Comparison of ENCODE assay signal across 7 mouse cellular contexts in genomic region chr19:26845276-26846016, GRCm38 (mm10). TPM values are rescaled to one million over a fixed set of nuclear protein-coding genes. Genes with fewer than 3 reads are reported as not detected.
A peak's percentile ranks its signal among the peaks of the same experiment; 100 is the strongest.
DNase-seq lines count a peak whose midpoint lies in the region; ATAC-seq lines count a peak whose summit lies in the region.

No protein-coding gene starts in this region.

- H3K4me3 ChIP-seq in limb, embryonic 10.5 days: peak overlapping the region; percentile 63
- peak overlapping the region; percentile 40 for H3K4me3 ChIP-seq in midbrain, embryonic 13.5 days (replicated peaks)

- DNase-seq in adrenal gland, adult 2 months: peak; percentile 85
- peak; percentile 92 for DNase-seq in embryo, embryonic 11.5 days (ENCODE audit: low read depth, low spot score)
- DNase-seq in kidney, adult 11 months: peak; percentile 51
- DNase-seq in limb, embryonic 10.5 days (ENCODE audit: low spot score): peak; percentile 90
- peak; percentile 38 for DNase-seq in spleen, adult 12 weeks (ENCODE audit: low spot score)

- WGBS in limb, embryonic 10.5 days: under 1% methylated on average over 16 of the region's 16 CpGs
- WGBS in midbrain, embryonic 13.5 days: under 1% methylated on average over 16 of the region's 16 CpGs

- H3K9me3 ChIP-seq in limb, embryonic 10.5 days (replicated peaks): no peaks in the 10 kb centered on the region
- no peaks in the 10 kb centered on the region for H3K9me3 ChIP-seq in midbrain, embryonic 13.5 days

- peak overlapping the region; percentile 95 for H3K27ac ChIP-seq in limb, embryonic 10.5 days
- H3K27ac ChIP-seq in midbrain, embryonic 13.5 days: peak overlapping the region; percentile 97

- H3K9ac ChIP-seq in midbrain, embryonic 13.5 days (replicated peaks): peak overlapping the region; percentile 66

- H3K4me1 ChIP-seq in limb, embryonic 10.5 days: peaks cover 20% of the 10 kb centered on the region
- peaks cover 31% of the 10 kb centered on the region for H3K4me1 ChIP-seq in midbrain, embryonic 13.5 days (replicated peaks)

- H3K36me3 ChIP-seq in limb, embryonic 10.5 days: no peaks in the 10 kb centered on the region
- no peaks in the 10 kb centered on the region for H3K36me3 ChIP-seq in midbrain, embryonic 13.5 days

- peak; percentile 99 for ATAC-seq in granulocyte monocyte progenitor cell, adult 5-6 weeks (replicated peaks; ENCODE audit: poor library complexity, severe bottlenecking)
- peak; percentile 97 for ATAC-seq in midbrain, embryonic 13.5 days

- H3K27me3 ChIP-seq in limb, embryonic 10.5 days (ENCODE audit: low read depth, poor library complexity, severe bottlenecking): no peaks in the 10 kb centered on the region
- H3K27me3 ChIP-seq in midbrain, embryonic 13.5 days: no peaks in the 10 kb centered on the region

- peak overlapping the region; percentile 61 for H3K4me2 ChIP-seq in midbrain, embryonic 13.5 days (replicated peaks)

RNA-seq across cellular contexts. Expression of gene Gm815, which starts 40.2 kb away (rescaled TPM):
- total RNA-seq in adrenal gland, adult 2 months (2021): not detected
- polyA plus RNA-seq in adrenal gland, adult 2 months (2012; rRNA removed): not detected in 2 replicates
- not detected in 2 replicates for total RNA-seq in granulocyte monocyte progenitor cell, adult 5-6 weeks (2014; fragmentation: Nextera tagmentation)
- total RNA-seq in granulocyte monocyte progenitor cell, adult 5-6 weeks (2017): not detected in 2 replicates
- polyA plus RNA-seq in limb, embryonic 10.5 days (2016; fragmentation: Nextera tagmentation; extraction: Ambion mirVana): not detected in 2 replicates
- not detected in 2 replicates for polyA plus RNA-seq in midbrain, embryonic 13.5 days (2015; fragmentation: Nextera tagmentation; extraction: Ambion mirVana)

Comparison
In these comparisons a context has a peak if more than half of its experiments do, and no peak if none do; other contexts are left out.
1. Peak in every context shown above with its lines: DNase-seq, ATAC-seq, H3K4me3 ChIP-seq and H3K27ac ChIP-seq.
2. DNase-seq: peak in every context shown above with its lines; median percentile 92 in embryo, embryonic 11.5 days; 90 in limb, embryonic 10.5 days; 85 in adrenal gland, adult 2 months; 51 in kidney, adult 11 months; 38 in spleen, adult 12 weeks.